Mouse (Mus musculus): ENCODE measurements at regions not wholly inside any gene's neighbourhood (a gene's known extent, or its start where the extent isn't known, plus 50 kb on each side); places are given as distances from the start of the nearest gene placed in this dataset.

DNA sequence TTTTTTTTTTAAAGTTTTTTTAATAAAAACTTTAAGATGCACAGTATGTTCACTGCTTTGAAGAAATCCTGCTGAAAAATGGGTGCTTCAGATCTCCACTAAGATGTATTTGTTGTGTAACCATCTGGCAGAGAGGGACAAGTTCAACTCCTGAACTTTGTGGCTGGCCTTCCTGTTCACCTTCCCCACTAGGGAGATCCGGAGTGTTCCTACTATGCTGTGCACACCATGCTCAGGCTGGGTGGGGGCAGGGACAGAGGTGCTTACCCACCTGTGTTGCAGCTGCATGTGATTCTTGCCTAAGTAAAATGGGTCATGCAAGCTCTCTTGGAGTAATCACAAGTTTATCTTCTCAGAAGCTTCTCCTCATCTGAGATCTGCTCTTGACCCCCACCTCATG is 377.4 kb upstream of the Arglu1 start:
- no peak for TF ChIP-seq GATA4 (IDR thresholded peaks at IDR 0.05; ENCODE audit: insufficient replicate concordance, low read length)

DNA sequence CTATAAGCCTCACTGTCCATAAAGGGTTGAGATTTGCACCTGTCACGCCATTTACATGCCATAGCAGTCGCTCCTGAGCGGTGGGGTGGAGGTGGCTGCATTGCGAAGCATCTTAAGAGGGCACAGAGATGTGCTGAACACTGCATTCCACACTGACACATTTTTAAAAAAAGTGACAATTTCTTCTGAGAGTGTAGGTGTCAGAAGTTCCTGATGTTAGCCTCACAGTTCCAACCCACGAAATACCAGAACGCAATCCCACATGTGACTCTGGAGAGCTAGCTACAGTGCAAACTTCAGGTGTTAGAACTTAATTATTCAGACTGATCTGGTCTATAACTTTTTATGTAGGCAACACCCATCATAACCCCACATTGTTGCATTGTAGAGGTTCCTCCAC is 369.8 kb upstream of the Arglu1 start:
- no peak for TF ChIP-seq GATA4 (IDR thresholded peaks at IDR 0.05; ENCODE audit: insufficient replicate concordance, low read length)

- TF ChIP-seq GATA4 (IDR thresholded peaks at IDR 0.05; ENCODE audit: insufficient replicate concordance, low read length), result no peak
Observed at GRCm38 (mm10) chr8:9055416-9055819, 365.1 kb upstream of the Arglu1 start.

DNA sequence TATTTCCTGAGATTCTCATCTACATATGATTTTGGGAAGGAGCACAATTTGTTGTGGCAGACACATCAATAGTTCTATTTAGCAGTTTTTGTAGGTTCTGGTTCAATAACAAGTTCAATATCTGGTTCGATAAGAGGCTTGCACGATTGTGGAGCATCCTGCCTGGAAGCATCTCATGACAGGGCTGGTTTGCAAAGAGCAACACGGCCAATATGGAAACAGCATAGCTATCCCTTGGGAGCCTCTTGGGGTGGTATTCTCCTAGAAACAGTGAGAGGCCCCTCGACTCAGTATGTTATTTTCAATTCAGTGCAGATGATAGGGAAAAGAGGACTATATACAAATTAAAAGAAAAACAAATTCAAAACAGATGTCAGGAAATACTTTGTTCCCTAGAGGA is 364.5 kb upstream of the Arglu1 start:
- no peak for TF ChIP-seq GATA4 (IDR thresholded peaks at IDR 0.05; ENCODE audit: insufficient replicate concordance, low read length)

GRCm38 (mm10) chr8:9051699-9052098 is 361.4 kb upstream of the Arglu1 start:
- no peak for TF ChIP-seq GATA4 (IDR thresholded peaks at IDR 0.05; ENCODE audit: insufficient replicate concordance, low read length)

DNA sequence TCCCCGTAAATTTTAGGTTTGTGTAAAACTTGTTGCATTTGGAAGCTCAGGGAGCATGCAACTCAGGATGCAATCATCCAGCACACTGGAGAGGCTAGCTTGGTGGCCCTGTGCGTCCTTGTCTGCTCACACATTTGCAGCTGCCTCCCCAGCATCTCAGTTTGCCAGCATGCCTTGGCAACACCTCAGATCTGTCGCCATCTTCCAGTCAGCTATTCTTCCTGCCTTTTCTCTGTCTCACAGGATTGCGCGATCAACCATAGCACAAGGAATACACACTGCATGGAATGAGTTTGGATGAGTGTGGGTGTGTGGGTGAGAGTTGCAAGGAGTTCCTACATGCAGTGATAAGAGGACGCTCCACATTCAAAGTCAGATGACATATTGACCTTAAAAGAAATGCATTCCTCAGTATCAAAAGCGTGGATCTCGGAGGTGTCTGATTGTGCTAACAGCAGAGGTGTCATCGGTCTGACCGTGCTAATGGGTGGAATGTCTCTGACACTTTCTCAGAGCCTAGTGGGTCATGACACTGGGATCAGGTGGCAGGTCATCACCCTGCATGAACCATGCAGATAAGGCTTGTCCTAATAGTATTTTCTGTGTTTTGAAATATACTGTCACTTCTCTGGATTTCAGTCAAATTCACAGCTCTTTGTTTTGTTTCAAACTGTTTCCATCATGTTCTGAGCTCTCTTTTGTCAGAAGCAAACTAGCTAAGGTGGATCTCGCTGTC is 360.6 kb upstream of the Arglu1 start:
- TF ChIP-seq GATA4 (IDR thresholded peaks at IDR 0.05; ENCODE audit: insufficient replicate concordance, low read length), result no peak

GRCm38 (mm10) chr8:9048116-9048515 is 357.8 kb upstream of the Arglu1 start:
- TF ChIP-seq GATA4 (IDR thresholded peaks at IDR 0.05; ENCODE audit: insufficient replicate concordance, low read length), result no peak

DNA sequence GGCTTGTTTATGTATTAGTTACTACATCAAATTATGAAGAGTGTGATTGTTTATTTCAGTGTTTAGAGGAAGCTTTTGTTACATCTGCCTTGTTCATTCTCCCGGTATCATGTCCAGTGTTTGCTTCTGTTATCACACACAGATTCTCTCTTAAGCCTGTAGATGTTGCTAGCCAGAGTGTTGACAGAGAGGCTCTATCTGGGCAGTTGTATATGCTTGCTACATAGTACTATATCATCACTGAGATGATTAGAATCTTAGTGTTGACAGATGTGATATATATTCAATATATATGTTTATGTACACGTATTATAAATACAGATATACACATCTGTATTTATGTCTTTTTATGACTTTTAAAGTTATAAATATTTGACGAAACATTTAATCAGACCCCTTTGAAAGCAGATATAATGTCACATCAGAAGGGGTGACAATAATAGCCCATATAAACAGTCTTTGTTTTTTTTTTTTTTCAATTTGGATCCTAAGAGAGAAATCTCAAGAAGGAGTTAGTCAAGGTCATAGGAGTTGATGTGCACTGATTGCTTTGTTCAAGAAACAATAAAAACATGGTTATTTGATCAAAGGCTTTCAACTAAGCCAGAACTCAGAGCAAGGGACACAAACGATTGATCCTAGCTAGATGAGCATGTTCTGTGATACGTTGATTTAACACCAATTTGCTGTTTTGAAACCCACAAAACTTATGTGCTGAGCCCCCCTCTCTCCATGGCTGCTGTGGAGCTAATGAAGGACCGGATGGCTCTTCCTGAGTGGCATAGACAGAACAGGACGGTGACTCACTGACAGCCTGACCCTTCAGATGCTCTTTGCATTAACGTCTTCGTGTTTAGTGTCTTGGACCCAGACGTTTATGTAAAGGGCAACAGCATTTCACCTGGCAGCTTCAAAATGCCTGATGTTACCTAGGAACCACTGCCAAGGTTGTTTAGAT is 352.8 kb upstream of the Arglu1 start:
- TF ChIP-seq GATA4 (IDR thresholded peaks at IDR 0.05; ENCODE audit: insufficient replicate concordance, low read length), result no peak

DNA sequence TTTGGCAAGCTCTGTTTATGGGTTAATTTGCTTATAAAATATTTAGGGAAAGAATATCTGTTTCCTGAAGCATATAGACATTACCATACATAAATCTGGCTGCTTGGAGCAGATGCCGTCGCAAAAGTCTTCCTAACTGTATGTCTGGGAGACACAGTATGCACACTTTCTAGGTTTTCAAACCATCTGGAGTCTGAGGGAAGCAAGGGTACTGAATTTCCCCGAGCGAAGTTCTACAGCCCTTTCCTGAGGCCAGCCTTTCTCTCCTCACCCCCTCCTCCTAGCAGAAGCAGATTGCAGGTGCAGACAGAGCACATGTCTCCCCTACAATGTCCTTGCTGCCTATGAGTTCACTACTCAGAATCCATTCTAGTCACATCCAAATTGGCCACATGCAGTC is 338.8 kb upstream of the Arglu1 start:
- TF ChIP-seq GATA4 (IDR thresholded peaks at IDR 0.05; ENCODE audit: insufficient replicate concordance, low read length), result no peak

- TF ChIP-seq GATA4 (IDR thresholded peaks at IDR 0.05; ENCODE audit: insufficient replicate concordance, low read length), result no peak
Observed at GRCm38 (mm10) chr8:9027672-9028071, 337.4 kb upstream of the Arglu1 start.

- no peak for TF ChIP-seq GATA4 (IDR thresholded peaks at IDR 0.05; ENCODE audit: insufficient replicate concordance, low read length)
Observed at GRCm38 (mm10) chr8:9025872-9026271, 335.6 kb upstream of the Arglu1 start.

GRCm38 (mm10) chr8:9025378-9025777 is 335.1 kb upstream of the Arglu1 start:
- TF ChIP-seq GATA4 (IDR thresholded peaks at IDR 0.05; ENCODE audit: insufficient replicate concordance, low read length), result no peak

- no peak for TF ChIP-seq GATA4 (IDR thresholded peaks at IDR 0.05; ENCODE audit: insufficient replicate concordance, low read length)
Observed at GRCm38 (mm10) chr8:9020744-9021143, 330.4 kb upstream of the Arglu1 start.

- TF ChIP-seq GATA4 (IDR thresholded peaks at IDR 0.05; ENCODE audit: insufficient replicate concordance, low read length), result no peak
Observed at GRCm38 (mm10) chr8:9020180-9020579, 329.9 kb upstream of the Arglu1 start.

DNA sequence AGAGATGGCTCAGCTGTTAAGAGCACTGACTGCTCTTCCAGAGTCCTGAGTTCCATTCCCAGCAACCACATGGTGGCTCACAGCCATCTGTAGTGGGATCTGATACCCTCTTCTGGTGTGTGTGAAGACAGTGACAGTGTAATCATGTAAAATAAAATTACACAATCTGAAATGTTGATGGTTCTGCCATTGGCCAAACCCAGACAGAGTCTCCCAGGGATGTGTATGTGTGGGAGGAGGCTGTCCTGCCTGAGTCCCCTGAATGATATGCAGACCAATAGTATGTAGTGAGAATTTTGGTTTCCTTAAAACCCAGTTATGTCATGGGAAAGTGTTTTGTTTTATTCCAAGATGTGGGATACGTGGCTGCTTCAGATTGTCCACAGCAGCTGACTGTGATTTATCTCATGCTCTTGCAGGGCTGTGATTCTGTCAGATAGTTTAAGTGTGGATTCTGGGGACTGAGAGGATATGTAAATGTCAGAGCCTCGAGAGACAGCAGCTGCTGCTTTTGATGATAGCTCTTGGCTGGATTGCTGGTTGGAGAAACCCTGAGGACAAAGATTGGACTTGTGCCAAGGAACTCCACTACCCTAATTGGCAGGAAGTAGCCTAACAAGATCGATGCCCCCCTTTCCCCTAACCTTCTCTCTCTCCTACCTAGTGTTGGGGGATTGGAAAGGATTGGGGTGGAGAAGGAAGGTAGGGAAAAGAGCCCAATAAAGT is 321.6 kb upstream of the Arglu1 start:
- no peak for TF ChIP-seq GATA4 (IDR thresholded peaks at IDR 0.05; ENCODE audit: insufficient replicate concordance, low read length)
